Mouse (Mus musculus) bone marrow, adult 2 months (tissue): ENCODE results near the gene Vps18. TPM values are rescaled to one million over a fixed set of nuclear protein-coding genes. Genes with fewer than 3 reads are reported as not detected.

Source experiments
- H3K27ac ChIP-seq: fragments of 200-500 bp; 2 replicates; pipeline ENCODE4 v1.5.1; 2012; ENCODE audit warnings: low read depth, mild to moderate bottlenecking, control low read depth, inconsistent platforms, low read length; ENCODE audit not compliant: control insufficient read depth, poor library complexity, insufficient read depth
- H3K4me1 ChIP-seq: fragments of 200-500 bp; 2 replicates; pipeline ENCODE4 v1.6.1; 2011; ENCODE audit warnings: low read length; ENCODE audit not compliant: control insufficient read depth, insufficient read depth
- H3K4me3 ChIP-seq: fragments of 200-500 bp; replicated peaks from 2 replicates; pipeline ENCODE3; 2011; ENCODE audit warnings: mild to moderate bottlenecking, low read depth, low read length, control low read depth; ENCODE audit not compliant: control insufficient read depth
- CTCF ChIP-seq: fragments of 200-500 bp; IDR thresholded peaks from 2 replicates; pipeline ENCODE4 v1.5.1; 2011; ENCODE audit warnings: low read length, control low read depth; ENCODE audit not compliant: control insufficient read depth, insufficient read depth
- POLR2A ChIP-seq: fragments of 200-500 bp; IDR thresholded peaks from 2 replicates; pipeline ENCODE4 v1.6.1; 2011; ENCODE audit warnings: low read depth, mild to moderate bottlenecking, control low read depth, low read length, borderline replicate concordance; ENCODE audit not compliant: control insufficient read depth
- WGBS: fragments of 180-500 bp; shearing (Covaris S2); methylation state at CpG from one replicate; pipeline ENCODE4 v1.1.7; 2018; 5-methylcytosine and 5-hydroxymethylcytosine counted together
- polyA plus RNA-seq: library from polyadenylated mRNA; stranded (reverse); fragments of >200 nt; gene quantifications from 2 replicates; pipeline ENCODE4 v1.2.4, GENCODE M21; 2011; ENCODE audit warnings: low replicate concordance; ENCODE audit not compliant: missing spikeins, insufficient read depth, insufficient read length

Vps18 gene
- polyA plus RNA-seq = 6.5 and 9.7 TPM in 2 replicates

DNA sequence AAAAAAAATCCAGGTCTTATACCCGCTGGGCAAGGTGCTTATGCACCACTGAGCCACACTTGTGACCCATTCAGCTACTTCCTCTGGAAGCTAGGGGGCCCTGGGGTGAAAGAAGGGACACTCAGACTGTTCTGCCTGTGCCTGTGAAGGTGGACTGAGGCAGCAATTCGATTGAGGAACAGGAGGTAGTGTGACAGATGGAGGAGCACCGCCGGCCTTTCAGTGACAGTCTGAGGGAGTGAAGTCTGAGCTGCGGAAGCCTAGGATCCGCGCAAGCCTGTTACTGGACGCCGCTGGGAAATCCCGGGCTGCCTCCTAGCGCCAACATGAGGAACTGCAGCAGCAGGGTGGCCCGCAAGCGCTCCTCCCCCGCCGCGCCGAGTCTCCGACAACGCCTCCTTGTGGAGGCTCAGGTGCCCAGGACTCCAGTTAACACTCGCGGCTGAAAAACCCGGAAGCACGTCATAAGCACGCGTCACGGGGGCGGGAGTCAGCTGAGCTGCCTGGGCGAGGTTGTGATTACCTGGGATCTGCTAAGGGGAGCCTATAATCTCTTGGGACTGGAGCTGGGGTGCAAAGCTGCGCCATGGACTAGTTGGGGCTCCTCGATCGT is at the start of gene Vps18:
Gene Vps18, plus strand, starts transcription at position 471 of the 613 bp plus-strand sequence.
- Histone ChIP-seq H3K27ac (peak within 1 kb of the TSS; percentile 87), H3K4me3 (peak within 1 kb of the TSS; percentile 88), H3K4me1 (peaks cover 1% of the 10 kb centered on the region; the same call in 1 of the 2 replicates)
- WGBS = under 1% methylated on average over 31 of the region's 31 CpGs
- TF ChIP-seq POLR2A (peak; percentile 81; the same call in 1 of the 2 replicates), CTCF (peak; percentile 95)

- no peaks in the 10 kb centered on the region for H3K4me1 ChIP-seq
- no peak overlapping the region for H3K27ac ChIP-seq
- TF ChIP-seq CTCF (no peak), POLR2A (no peak)
- 48% methylated on average over 4 of the region's 4 CpGs for WGBS
- no peak overlapping the region for H3K4me3 ChIP-seq
Measured at GRCm38 (mm10) chr2:119240075-119240818, 48.3 kb upstream of the Vps18 start.

- Histone ChIP-seq H3K4me3 (no peak overlapping the region), H3K4me1 (no peaks in the 10 kb centered on the region), H3K27ac (no peak overlapping the region)
- no peak for TF ChIP-seq POLR2A
- TF ChIP-seq CTCF = no peak
- 81% methylated on average over 4 of the region's 4 CpGs for WGBS
Measured at GRCm38 (mm10) chr2:119240819-119241186, 47.7 kb upstream of the Vps18 start.

GRCm38 (mm10) chr2:119242548-119242947 is 46.0 kb upstream of the Vps18 start:
- Histone ChIP-seq H3K27ac (no peak overlapping the region), H3K4me1 (no peaks in the 10 kb centered on the region), H3K4me3 (no peak overlapping the region)
- no peak for TF ChIP-seq POLR2A
- 75% methylated on average over 9 of the region's 9 CpGs for WGBS

DNA sequence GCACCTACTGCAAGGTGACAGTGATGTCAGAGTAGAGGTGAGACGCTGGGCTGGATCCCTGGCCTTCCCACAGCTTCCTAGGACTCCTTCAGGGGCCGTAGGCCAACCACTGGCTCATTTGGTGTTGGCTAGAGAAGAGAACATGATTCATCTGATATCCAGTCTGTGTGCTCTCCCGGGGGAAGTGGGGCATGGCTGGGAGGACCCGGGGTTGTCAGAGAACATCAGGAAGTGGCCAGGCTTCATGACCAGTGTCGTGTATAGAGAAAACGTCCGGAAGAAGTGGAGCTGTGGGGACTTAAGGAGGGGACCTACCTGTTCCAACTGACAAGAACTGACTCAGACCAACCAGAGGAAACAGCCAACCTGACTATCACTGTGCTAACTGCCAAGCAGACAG is 43.3 kb upstream of the Vps18 start:
- TF ChIP-seq POLR2A (no peak), CTCF (no peak)
- no peak overlapping the region for H3K4me3 ChIP-seq
- H3K27ac ChIP-seq = no peak overlapping the region
- no peaks in the 10 kb centered on the region for H3K4me1 ChIP-seq
- 64% methylated on average over 7 of the region's 7 CpGs for WGBS

DNA sequence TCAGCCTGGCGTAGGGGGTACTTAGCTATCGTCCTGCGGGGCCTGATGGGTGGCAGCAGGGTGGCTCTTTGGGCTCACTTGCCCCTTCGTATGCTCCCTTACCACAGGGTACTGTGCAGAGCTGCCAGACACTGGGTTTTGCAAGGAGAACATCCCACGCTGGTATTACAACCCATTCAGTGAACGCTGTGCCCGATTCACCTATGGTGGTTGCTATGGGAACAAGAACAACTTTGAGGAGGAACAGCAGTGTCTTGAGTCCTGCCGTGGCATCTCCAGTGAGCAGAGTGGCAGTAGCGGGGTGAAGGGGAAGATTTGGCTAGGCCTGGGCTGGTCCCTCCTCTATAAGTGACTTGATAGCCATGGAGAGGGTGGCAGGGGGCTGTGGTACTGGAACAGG is 40.6 kb upstream of the Vps18 start:
- Histone ChIP-seq H3K27ac (no peak overlapping the region), H3K4me1 (no peaks in the 10 kb centered on the region; the same call in 1 of the 2 replicates), H3K4me3 (no peak overlapping the region)
- no peak for TF ChIP-seq CTCF
- no peak for TF ChIP-seq POLR2A
- WGBS = 80% methylated on average over 9 of the region's 9 CpGs

- WGBS = 66% methylated on average over 4 of the region's 4 CpGs
- no peak for TF ChIP-seq POLR2A
- TF ChIP-seq CTCF = no peak
- H3K4me3 ChIP-seq = no peak overlapping the region
- H3K27ac ChIP-seq = no peak overlapping the region
- no peaks in the 10 kb centered on the region; the same call in 1 of the 2 replicates for H3K4me1 ChIP-seq
Measured at GRCm38 (mm10) chr2:119249592-119250061, 38.9 kb upstream of the Vps18 start.

- H3K27ac ChIP-seq = no peak overlapping the region
- no peak overlapping the region for H3K4me3 ChIP-seq
- no peaks in the 10 kb centered on the region; the same call in 1 of the 2 replicates for H3K4me1 ChIP-seq
- WGBS = 68% methylated on average over 5 of the region's 5 CpGs
- TF ChIP-seq POLR2A (no peak), CTCF (no peak)
Measured at GRCm38 (mm10) chr2:119250377-119250776, 38.2 kb upstream of the Vps18 start.
